Mouse (Mus musculus): ENCODE results near the gene Calhm5. TPM values are rescaled to one million over a fixed set of nuclear protein-coding genes. Genes with fewer than 3 reads are reported as not detected.

Gene Calhm5
- 3.8 TPM for polyA plus RNA-seq (2014; fragmentation: Illumina TruSeq; extraction: RNeasy Lipid Tissue Mini Kit (QIAGEN cat#74804))

DNA sequence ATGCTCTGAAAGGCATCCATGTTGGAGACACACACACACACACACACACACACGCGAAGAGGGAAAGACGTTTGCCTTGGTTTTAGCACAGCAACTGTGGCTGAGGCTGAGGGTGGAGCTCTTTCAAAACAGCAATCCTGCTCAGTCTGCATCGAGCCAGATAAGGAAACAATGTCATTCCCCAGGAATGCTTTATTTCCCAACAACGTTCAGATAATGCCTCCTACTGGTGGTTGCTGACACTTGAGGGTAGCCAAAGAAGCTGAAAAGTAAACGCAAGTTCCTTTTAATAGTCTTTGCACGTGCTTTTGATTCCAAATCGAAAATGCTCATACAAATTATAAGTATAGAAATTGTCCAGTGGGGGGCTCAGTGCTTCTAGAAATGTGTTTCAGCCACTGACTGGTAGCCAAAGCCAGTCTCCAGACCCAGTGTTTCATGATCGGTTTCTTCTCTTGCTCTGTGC is at the start of gene Calhm5:
Calhm5 (minus strand) TSS at position 102 of the 466 bp plus-strand sequence.

DNA sequence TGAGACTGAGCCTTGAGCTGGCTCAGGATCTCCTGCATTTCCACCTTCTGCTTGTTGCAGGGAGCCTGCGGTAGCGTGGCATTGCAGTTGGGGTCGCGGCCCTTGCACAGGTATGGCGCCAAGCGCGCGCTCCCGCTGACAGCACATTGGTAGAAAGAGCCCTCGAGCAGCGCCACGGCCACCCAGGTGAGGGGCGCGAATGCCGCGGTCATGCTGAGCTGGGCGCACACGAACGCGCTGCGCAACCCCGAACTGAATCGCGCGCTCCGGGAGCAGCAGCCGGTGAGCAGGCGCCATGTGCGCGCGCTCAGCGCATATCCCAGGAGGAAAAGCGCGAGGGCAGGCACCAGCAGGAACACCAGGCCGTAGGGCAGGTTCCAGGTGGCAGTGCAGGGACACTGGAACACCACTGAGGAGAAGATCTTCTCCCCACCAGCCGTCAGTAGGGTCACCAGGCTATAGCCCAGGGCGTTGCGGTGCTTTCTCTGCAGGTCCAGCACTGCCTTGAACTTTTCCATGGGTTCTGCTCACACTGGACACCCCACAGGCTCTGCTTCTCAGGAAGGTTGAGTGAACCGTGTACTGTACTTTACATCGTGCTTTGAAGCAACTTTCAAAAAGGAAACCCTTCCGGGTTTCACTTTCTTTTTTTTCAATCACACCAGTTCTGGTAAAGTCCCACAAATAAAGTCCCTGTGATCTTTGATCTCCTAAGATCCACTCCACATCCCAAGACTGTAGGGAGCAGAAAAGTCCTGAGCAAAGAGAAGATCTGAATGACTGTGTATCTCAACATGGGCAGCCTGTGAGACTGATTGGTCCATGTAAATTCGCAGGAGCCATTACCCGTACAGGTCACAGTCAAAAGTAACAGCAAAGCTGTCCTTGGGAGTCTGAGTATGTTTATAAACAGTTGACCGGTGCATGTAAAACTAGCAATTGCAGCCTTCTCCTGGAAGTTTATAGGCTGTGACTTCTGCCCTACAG is 31.4 kb upstream of the Calhm5 start, which contains the start of gene Calhm6:
Calhm6 (minus strand) TSS at position 593 of the 987 bp plus-strand sequence.

DNA sequence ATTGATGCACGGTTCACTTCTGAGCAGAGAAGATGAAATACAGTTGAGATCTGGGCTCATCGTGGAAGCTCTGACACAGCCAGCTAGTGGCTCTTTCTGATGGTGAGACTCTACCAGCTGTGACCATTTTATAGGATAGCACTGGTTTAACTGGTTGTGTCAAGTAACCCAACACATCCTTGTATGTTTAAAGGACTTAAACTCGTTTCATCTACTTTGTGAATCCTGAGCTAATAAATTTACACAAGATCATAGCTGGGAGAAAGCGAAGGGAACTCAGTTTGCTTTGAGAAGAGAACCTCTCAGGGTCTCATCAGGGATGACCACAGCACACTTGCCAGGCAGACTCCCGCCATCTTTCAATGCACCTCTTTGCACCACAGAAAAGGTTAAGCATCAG is 52.1 kb downstream of the Calhm5 start, which contains the start of gene Calhm4:
Calhm4 (minus strand) TSS at position 101 of the 400 bp plus-strand sequence.

Other genes with a start within 250 kb of the Calhm5 start
- gene Sult3a1, start 238.8 kb downstream of the Calhm5 start, polyA plus RNA-seq (2014; fragmentation: Illumina TruSeq; extraction: RNeasy Lipid Tissue Mini Kit (QIAGEN cat#74804)) = not detected
- 19.8 TPM for gene Rsph4a, start 191.4 kb downstream of the Calhm5 start, polyA plus RNA-seq (2014; fragmentation: Illumina TruSeq; extraction: RNeasy Lipid Tissue Mini Kit (QIAGEN cat#74804))
- gene Zup1, start 145.2 kb downstream of the Calhm5 start, polyA plus RNA-seq (2014; fragmentation: Illumina TruSeq; extraction: RNeasy Lipid Tissue Mini Kit (QIAGEN cat#74804)) = 54.3 TPM
- 285 TPM for gene Rwdd1, start 76.9 kb downstream of the Calhm5 start, polyA plus RNA-seq (2014; fragmentation: Illumina TruSeq; extraction: RNeasy Lipid Tissue Mini Kit (QIAGEN cat#74804))
- 2.9 TPM for gene Trappc3l, start 58.9 kb downstream of the Calhm5 start, polyA plus RNA-seq (2014; fragmentation: Illumina TruSeq; extraction: RNeasy Lipid Tissue Mini Kit (QIAGEN cat#74804))
- not detected for gene Calhm4, start 52.2 kb downstream of the Calhm5 start, polyA plus RNA-seq (2014; fragmentation: Illumina TruSeq; extraction: RNeasy Lipid Tissue Mini Kit (QIAGEN cat#74804))
- gene Calhm6, start 31.5 kb upstream of the Calhm5 start, polyA plus RNA-seq (2014; fragmentation: Illumina TruSeq; extraction: RNeasy Lipid Tissue Mini Kit (QIAGEN cat#74804)) = 1.3 TPM
- gene Dse, start 111.2 kb upstream of the Calhm5 start, polyA plus RNA-seq (2014; fragmentation: Illumina TruSeq; extraction: RNeasy Lipid Tissue Mini Kit (QIAGEN cat#74804)) = 26.4 TPM
- gene Tspyl1, start 185.7 kb upstream of the Calhm5 start, polyA plus RNA-seq (2014; fragmentation: Illumina TruSeq; extraction: RNeasy Lipid Tissue Mini Kit (QIAGEN cat#74804)) = 99.6 TPM
- gene Tspyl4, start 200.9 kb upstream of the Calhm5 start, polyA plus RNA-seq (2014; fragmentation: Illumina TruSeq; extraction: RNeasy Lipid Tissue Mini Kit (QIAGEN cat#74804)) = 31.7 TPM